Mouse (Mus musculus) hindbrain, embryonic 13.5 days (tissue): ENCODE measurements around the gene Nog. TPM values are rescaled to one million over a fixed set of nuclear protein-coding genes. Genes with fewer than 3 reads are reported as not detected.
A peak's percentile ranks its signal among the peaks of the same experiment; 100 is the strongest.

Source experiments
- ATAC-seq: fragments of 200-750 bp; cut with Nextera tagmentation; 2 replicates; pipeline ENCODE4 v1.8.0; 2017; ENCODE audit warnings: moderate TSS enrichment; ENCODE audit not compliant: low FRiP score
- H3K27ac ChIP-seq: fragments of 300-500 bp; sonication (generic); 2 replicates; pipeline ENCODE4 v1.5.1; 2015; ENCODE audit warnings: inconsistent platforms, mild to moderate bottlenecking, moderate library complexity
- H3K27me3 ChIP-seq: fragments of 300-500 bp; sonication (generic); 2 replicates; pipeline ENCODE4 v1.6.1; 2015; ENCODE audit warnings: mild to moderate bottlenecking, inconsistent platforms
- H3K36me3 ChIP-seq: fragments of 300-500 bp; sonication (generic); 2 replicates; pipeline ENCODE4 v1.6.1; 2015; ENCODE audit warnings: mild to moderate bottlenecking, inconsistent platforms
- H3K4me1 ChIP-seq: fragments of 300-500 bp; sonication (generic); replicated peaks from 2 replicates; pipeline ENCODE4 v1.6.1; 2015; ENCODE audit warnings: inconsistent platforms
- H3K4me2 ChIP-seq: fragments of 300-500 bp; sonication (generic); 2 replicates; pipeline ENCODE4 v1.6.1; 2015; ENCODE audit warnings: inconsistent platforms, mild to moderate bottlenecking, moderate library complexity
- H3K4me3 ChIP-seq: fragments of 300-500 bp; sonication (generic); 2 replicates; pipeline ENCODE4 v1.5.1; 2015; ENCODE audit warnings: mild to moderate bottlenecking, inconsistent platforms
- H3K9ac ChIP-seq: fragments of 300-500 bp; sonication (generic); 2 replicates; pipeline ENCODE4 v1.6.1; 2015; ENCODE audit warnings: mild to moderate bottlenecking, inconsistent platforms
- H3K9me3 ChIP-seq: fragments of 300-500 bp; sonication (generic); 2 replicates; pipeline ENCODE4 v1.6.1; 2016; ENCODE audit warnings: inconsistent platforms
- WGBS: fragments of 180-500 bp; shearing (Covaris S2); methylation state at CpG from one replicate; pipeline ENCODE4 v1.1.7; 2015; 5-methylcytosine and 5-hydroxymethylcytosine counted together
- polyA plus RNA-seq: library from polyadenylated mRNA; unstranded; fragments of >200 nt; fragmentation: Nextera tagmentation; extraction: Ambion mirVana; gene quantifications from 2 replicates; pipeline ENCODE4 v1.2.1, GENCODE M21; 2015

The Nog gene
- polyA plus RNA-seq, 1 experiment from 2014 or later, result 2.7 TPM

- H3K9me3 ChIP-seq, result no peaks in the 10 kb centered on the region; the same call in 1 of the 2 replicates
- peaks cover 22% of the 10 kb centered on the region; the same call in 1 of the 2 replicates for H3K4me1 ChIP-seq
- H3K27ac ChIP-seq, result 0 out of 2 replicates have a peak overlapping the region, but pooled peaks have one; percentile 26
- no peak overlapping the region for H3K9ac ChIP-seq
- no peak for ATAC-seq
- H3K36me3 ChIP-seq, result no peaks in the 10 kb centered on the region
- no peaks in the 10 kb centered on the region for H3K27me3 ChIP-seq
- H3K4me3 ChIP-seq, result no peak overlapping the region
- WGBS, result 24% methylated on average over 7 of the region's 7 CpGs
- no peak overlapping the region for H3K4me2 ChIP-seq
Measured at GRCm38 (mm10) chr11:89259338-89259915, 42.7 kb downstream of the Nog start.

- H3K36me3 ChIP-seq, result no peaks in the 10 kb centered on the region
- WGBS, result 67% methylated on average over 2 of the region's 2 CpGs
- no peak overlapping the region for H3K4me2 ChIP-seq
- H3K27me3 ChIP-seq, result no peaks in the 10 kb centered on the region
- no peaks in the 10 kb centered on the region; the same call in 1 of the 2 replicates for H3K9me3 ChIP-seq
- no peak for ATAC-seq
- peaks cover 15% of the 10 kb centered on the region; the same call in 1 of the 2 replicates for H3K4me1 ChIP-seq
- H3K27ac ChIP-seq, result no peak overlapping the region
- no peak overlapping the region for H3K4me3 ChIP-seq
- H3K9ac ChIP-seq, result no peak overlapping the region
Measured at GRCm38 (mm10) chr11:89257893-89258292, 44.2 kb downstream of the Nog start.

GRCm38 (mm10) chr11:89253973-89254372 is 48.2 kb downstream of the Nog start:
- Histone ChIP-seq H3K36me3 (no peaks in the 10 kb centered on the region), H3K4me3 (no peak overlapping the region), H3K9ac (no peak overlapping the region), H3K4me2 (no peak overlapping the region), H3K27me3 (no peaks in the 10 kb centered on the region), H3K4me1 (0 out of 2 replicates have a peak, but pooled peaks cover 8% of the 10 kb centered on the region), H3K9me3 (no peaks in the 10 kb centered on the region; the same call in 1 of the 2 replicates), H3K27ac (no peak overlapping the region)
- ATAC-seq, result no peak
- 83% methylated on average over 13 of the region's 13 CpGs for WGBS

Other genes starting within 250 kb of the Nog start
- 14.8 and 15.6 TPM in 2 replicates for gene Dgke, start 235.5 kb downstream of the Nog start, polyA plus RNA-seq
- not detected in 2 replicates for gene Gm525, start 228.5 kb downstream of the Nog start, polyA plus RNA-seq